Mouse (Mus musculus) bone marrow macrophage, adult 2 months (primary cell): Measurements from ENCODE around the gene H2-Oa.

Source experiments
- CTCF ChIP-seq: IDR thresholded peaks from 2 replicates; pipeline ENCODE4 v1.5.1; 2012; ENCODE audit warnings: low read depth, mild to moderate bottlenecking, low read length, moderate library complexity
- POLR2A ChIP-seq: IDR thresholded peaks from 2 replicates; pipeline ENCODE4 v1.6.1; 2012; ENCODE audit warnings: mild to moderate bottlenecking, low read depth, low read length, borderline replicate concordance

DNA sequence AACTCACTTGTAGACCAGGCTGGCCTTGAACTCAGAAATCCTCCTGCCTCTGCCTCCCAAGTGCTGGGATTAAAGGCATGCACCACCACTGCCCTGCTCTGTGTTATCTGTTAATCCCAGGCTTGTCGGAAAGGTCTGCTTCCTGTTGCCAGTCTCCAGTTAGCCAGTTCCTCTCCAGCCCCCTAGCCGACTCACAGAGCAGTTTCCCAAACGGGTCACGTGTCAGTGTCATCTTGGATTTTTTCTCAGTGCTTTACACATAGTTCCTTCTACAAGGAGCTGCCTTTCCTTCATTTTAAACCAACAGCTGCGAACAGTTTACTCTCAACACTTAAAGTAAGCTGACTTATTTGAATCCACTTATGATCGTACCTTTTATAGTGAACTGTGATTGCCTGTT is 32.5 kb downstream of the H2-Oa start:
- TF ChIP-seq POLR2A, result no peak
- no peak for TF ChIP-seq CTCF
